Mouse (Mus musculus) spleen, adult 2 months (tissue): ENCODE data around the gene Selenot.

Experiments used
- CTCF ChIP-seq: fragments of 200-500 bp; IDR thresholded peaks from 2 replicates; pipeline ENCODE4 v1.5.1; 2011; ENCODE audit warnings: mild to moderate bottlenecking, inconsistent platforms; ENCODE audit not compliant: insufficient read depth, insufficient read length, insufficient replicate concordance; ENCODE audit errors: extremely low read depth
- POLR2A ChIP-seq: fragments of 200-500 bp; IDR thresholded peaks from 2 replicates; pipeline ENCODE4 v1.6.1; 2011; ENCODE audit warnings: low read depth, low read length, inconsistent platforms

DNA sequence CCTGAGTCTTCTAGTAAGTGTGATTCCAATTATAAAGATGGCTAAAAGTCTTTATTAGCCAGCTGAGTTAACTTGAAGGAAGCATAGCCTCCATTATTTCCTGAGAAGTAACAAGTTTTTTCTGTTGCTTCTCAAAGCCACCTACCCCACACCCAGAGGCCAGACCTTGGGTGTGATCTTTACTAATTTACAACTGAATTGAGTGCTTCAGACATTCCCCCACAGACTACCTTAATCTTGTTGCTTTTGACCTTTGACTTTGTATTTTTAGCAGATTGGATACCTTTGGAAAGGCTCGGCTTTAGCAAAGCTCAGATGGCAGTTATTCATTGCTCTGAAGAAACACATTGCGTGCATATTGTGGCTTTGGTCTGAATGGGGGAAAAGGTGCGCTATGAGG, 5.6 kb upstream of the Selenot start:
- TF ChIP-seq CTCF (no peak), POLR2A (no peak)
